Comparison of ENCODE assay signal across 16 mouse cellular contexts in genomic region chr5:121714928-121715327, GRCm38 (mm10). TPM values are rescaled to one million over a fixed set of nuclear protein-coding genes. Genes with fewer than 3 reads are reported as not detected.
DNase-seq lines count a peak whose midpoint lies in the region; ATAC-seq and TF ChIP-seq lines count a peak whose summit lies in the region.
"Had no signal": no experiment of that assay in that cellular context is flagged by ENCODE, and none has a peak within 500 bp of the region (broad histone marks: within the 10 kb centered on the region; RNA-seq: fewer than 3 reads in every experiment).

No protein-coding gene starts in this region.

- peak overlapping the region; percentile 55 for H3K9ac ChIP-seq in heart, embryonic 13.5 days
- H3K9ac ChIP-seq in kidney, embryonic 16.5 days (replicated peaks; ENCODE audit: low read length), result no peak overlapping the region
- no peak overlapping the region for H3K9ac ChIP-seq in ES-E14 (ENCODE audit: insufficient read depth, low read depth, low read length, poor library complexity, severe bottlenecking)
- H3K9ac ChIP-seq in liver, embryonic 15.5 days, result no peak overlapping the region
- H3K9ac ChIP-seq: embryonic facial prominence, embryonic 13.5 days; hindbrain, embryonic 14.5 days; midbrain, embryonic 13.5 days had no signal

- no peak for DNase-seq in heart, adult 9 months (ENCODE audit: low spot score in 2 of 2)
- peak; percentile 38 to 58 for DNase-seq in kidney, postnatal 36 days
- no peak for DNase-seq in ES-E14 (ENCODE audit: low read depth, low spot score)
- DNase-seq: adrenal gland, adult 2 months; cerebellum, adult 11-12 months; gastrocnemius, postnatal 25 days; kidney, adult 18-20 months had no signal

- no peak overlapping the region; the same call in 1 of the 2 replicates for H3K4me3 ChIP-seq in heart, embryonic 13.5 days
- no peak overlapping the region for H3K4me3 ChIP-seq in kidney, embryonic 16.5 days (ENCODE audit: low read length)
- no peak overlapping the region for H3K4me3 ChIP-seq in ES-E14 (ENCODE audit: insufficient read depth in 1 of 2, low read depth in 1 of 2, low read length in 2 of 2, poor library complexity in 1 of 2, severe bottlenecking in 1 of 2)
- H3K4me3 ChIP-seq in liver, embryonic 15.5 days (replicated peaks), result no peak overlapping the region
- H3K4me3 ChIP-seq: embryonic facial prominence, embryonic 13.5 days; heart, embryonic 15.5 days; midbrain, embryonic 13.5 days had no signal

- H3K27me3 ChIP-seq in heart, embryonic 13.5 days (replicated peaks), result no peaks in the 10 kb centered on the region
- H3K27me3 ChIP-seq in kidney, embryonic 16.5 days (ENCODE audit: insufficient read depth, low read length), result no peaks in the 10 kb centered on the region
- no peaks in the 10 kb centered on the region for H3K27me3 ChIP-seq in liver, embryonic 15.5 days
- H3K27me3 ChIP-seq: embryonic facial prominence, embryonic 13.5 days; heart, embryonic 15.5 days; midbrain, embryonic 13.5 days had no signal

- H3K9me3 ChIP-seq in heart, embryonic 13.5 days, result no peaks in the 10 kb centered on the region
- H3K9me3 ChIP-seq in kidney, embryonic 16.5 days (ENCODE audit: low read length), result no peaks in the 10 kb centered on the region
- H3K9me3 ChIP-seq in ES-E14 (ENCODE audit: control insufficient read depth, insufficient read depth, low read depth, low read length), result no peaks in the 10 kb centered on the region
- no peaks in the 10 kb centered on the region for H3K9me3 ChIP-seq in liver, embryonic 15.5 days (replicated peaks)
- H3K9me3 ChIP-seq: embryonic facial prominence, embryonic 13.5 days; heart, embryonic 15.5 days; midbrain, embryonic 13.5 days had no signal

- no peak overlapping the region for H3K27ac ChIP-seq in heart, embryonic 13.5 days (replicated peaks)
- no peak overlapping the region for H3K27ac ChIP-seq in kidney, embryonic 16.5 days (ENCODE audit: low read length)
- no peak overlapping the region for H3K27ac ChIP-seq in ES-E14 (ENCODE audit: insufficient read depth, low read depth, low read length, poor library complexity, severe bottlenecking)
- no peak overlapping the region; the same call in 1 of the 2 replicates for H3K27ac ChIP-seq in liver, embryonic 15.5 days (replicated peaks)
- H3K27ac ChIP-seq: embryonic facial prominence, embryonic 13.5 days; hindbrain, embryonic 14.5 days; macrophage; midbrain, embryonic 13.5 days had no signal

- 0 out of 2 replicates have a peak overlapping the region, but pooled peaks have one; percentile 78 for H3K4me2 ChIP-seq in heart, embryonic 13.5 days
- no peak overlapping the region for H3K4me2 ChIP-seq in kidney, embryonic 16.5 days (replicated peaks; ENCODE audit: low read depth, low read length)
- peak overlapping the region; percentile 21 for H3K4me2 ChIP-seq in liver, embryonic 15.5 days

- in situ Hi-C loops in ES-E14 (cut with MboI; ENCODE audit: low sequenced_read_pairs in 2 of 2, unreplicated experiment in 2 of 2), result no loop called here

- 83% methylated on average over 6 of the region's 6 CpGs for WGBS in heart, embryonic 13.5 days
- WGBS in kidney, embryonic 16.5 days, result 76% methylated on average over 6 of the region's 6 CpGs
- 59% methylated on average over 6 of the region's 6 CpGs for WGBS in liver, embryonic 15.5 days (ENCODE audit: insufficient replicate concordance)

- no peak for ATAC-seq in heart, embryonic 13.5 days (ENCODE audit: extremely low read depth, insufficient number of reproducible peaks, low FRiP score, low TSS enrichment)
- ATAC-seq in kidney, embryonic 16.5 days (ENCODE audit: low FRiP score, low TSS enrichment), result no peak
- ATAC-seq in liver, embryonic 15.5 days (ENCODE audit: insufficient read depth), result no peak
- ATAC-seq in frontal cortex, adult (ENCODE audit: low TSS enrichment), result no peak
- ATAC-seq: midbrain, embryonic 13.5 days had no signal

- peaks cover 70% of the 10 kb centered on the region for H3K4me1 ChIP-seq in heart, embryonic 13.5 days
- peaks cover 39% of the 10 kb centered on the region for H3K4me1 ChIP-seq in kidney, embryonic 16.5 days (ENCODE audit: insufficient read depth, low read length)
- H3K4me1 ChIP-seq in ES-E14 (ENCODE audit: control insufficient read depth in 2 of 2, insufficient read depth in 2 of 2, low read length in 2 of 2, poor library complexity in 1 of 2), result peaks cover 7 to 18% of the 10 kb centered on the region in 2 experiments
- H3K4me1 ChIP-seq in liver, embryonic 15.5 days (replicated peaks), result peaks cover 74% of the 10 kb centered on the region

- peaks cover 17% of the 10 kb centered on the region for H3K36me3 ChIP-seq in heart, embryonic 13.5 days
- no peaks in the 10 kb centered on the region for H3K36me3 ChIP-seq in kidney, embryonic 16.5 days (ENCODE audit: insufficient read depth, low read length)
- no peaks in the 10 kb centered on the region; the same call in 1 of the 2 replicates for H3K36me3 ChIP-seq in ES-E14 (ENCODE audit: control insufficient read depth, insufficient read depth, low read length, poor library complexity, severe bottlenecking)
- no peaks in the 10 kb centered on the region for H3K36me3 ChIP-seq in liver, embryonic 15.5 days (replicated peaks)
- H3K36me3 ChIP-seq: midbrain, embryonic 13.5 days had no signal

TF ChIP-seq in ES-E14, 5 proteins besides CTCF, POLR2A, EP300 and RAD21:
- no peak for TF ChIP-seq ZC3H11A (IDR thresholded peaks at IDR 0.05; ENCODE audit: borderline replicate concordance, low read depth, low read length)
- TF ChIP-seq MAFK (IDR thresholded peaks at IDR 0.05; ENCODE audit: insufficient read depth, low read depth, low read length), result no peak
- TF ChIP-seq ZNF384 (IDR thresholded peaks at IDR 0.05; ENCODE audit: low read depth, low read length), result peak; percentile 71
- no peak for TF ChIP-seq HCFC1 (IDR thresholded peaks at IDR 0.05; ENCODE audit: borderline replicate concordance, insufficient read depth, low read length)
- no peak for TF ChIP-seq CHD2 (IDR thresholded peaks at IDR 0.05; ENCODE audit: low read depth, low read length)
TF ChIP-seq in ES-E14: peak in this region for 1.

RNA-seq across cellular contexts. Expression of gene Atxn2, which starts 3.8 kb away (rescaled TPM):
- polyA plus RNA-seq in heart, embryonic 13.5 days (2015; fragmentation: Nextera tagmentation; extraction: Ambion mirVana), result 35.4 and 39.6 TPM in 2 replicates
- 38.9 and 56.5 TPM in 2 replicates for polyA plus RNA-seq in kidney, embryonic 16.5 days (2015; fragmentation: Nextera tagmentation; extraction: Ambion mirVana)
- total RNA-seq in ES-E14 (2012; rRNA removed), result 45.2 and 58.0 TPM in 2 replicates
- 20.4 and 23.0 TPM in 2 replicates for polyA plus RNA-seq in liver, embryonic 15.5 days (2015; fragmentation: Nextera tagmentation; extraction: Ambion mirVana)

RNA-seq across cellular contexts. Expression of gene Brap, which starts 54.6 kb away (rescaled TPM):
- 24.4 and 25.0 TPM in 2 replicates for polyA plus RNA-seq in heart, embryonic 13.5 days (2015; fragmentation: Nextera tagmentation; extraction: Ambion mirVana)
- 34.9 and 37.4 TPM in 2 replicates for polyA plus RNA-seq in kidney, embryonic 16.5 days (2015; fragmentation: Nextera tagmentation; extraction: Ambion mirVana)
- total RNA-seq in ES-E14 (2012; rRNA removed), result 24.2 and 31.8 TPM in 2 replicates
- 22.1 and 27.5 TPM in 2 replicates for polyA plus RNA-seq in liver, embryonic 15.5 days (2015; fragmentation: Nextera tagmentation; extraction: Ambion mirVana)

RNA-seq across cellular contexts. Expression of gene Acad10, which starts 54.6 kb away (rescaled TPM):
- polyA plus RNA-seq in heart, embryonic 13.5 days (2015; fragmentation: Nextera tagmentation; extraction: Ambion mirVana), result 1.7 TPM in 2 replicates
- 4.3 and 5.7 TPM in 2 replicates for polyA plus RNA-seq in kidney, embryonic 16.5 days (2015; fragmentation: Nextera tagmentation; extraction: Ambion mirVana)
- total RNA-seq in ES-E14 (2012; rRNA removed), result 14.0 and 24.4 TPM in 2 replicates
- 3.2 and 4.0 TPM in 2 replicates for polyA plus RNA-seq in liver, embryonic 15.5 days (2015; fragmentation: Nextera tagmentation; extraction: Ambion mirVana)

Comparison
In these comparisons a context has a peak if more than half of its experiments do, and no peak if none do; other contexts are left out.
1. DNase-seq: peak in kidney, postnatal 36 days (2 of 2); none in heart, adult 9 months (0 of 2) and ES-E14 (single experiment).